Mouse (Mus musculus): ENCODE measurements around the gene Gpr171. TPM values are rescaled to one million over a fixed set of nuclear protein-coding genes. Genes with fewer than 3 reads are reported as not detected.
A peak's percentile ranks its signal among the peaks of the same experiment; 100 is the strongest.
"Not testable (repeated sequence)": the region's sequence is repeated elsewhere in the genome, so short reads cannot be mapped to it uniquely, and the experiment has no call there.

Gene Gpr171
- total RNA-seq (2021), result under 1 TPM; 0.76 to 0.87 TPM
- long read RNA-seq, experiment 1, partial matches to known transcripts, result 0 of 3 reads
- long read RNA-seq, experiment 1, other reads (novel, unspliced or antisense), result 0 of 3 reads
- long read RNA-seq, experiment 2, result 0 reads

- no peak for DNase-seq
These were observed at the start of gene Gpr171 for GRCm38 (mm10) chr3:59101218-59101986. Gene Gpr171, minus strand, starts transcription at chr3:59101821.

- DNase-seq, result no peak
These were observed 49.0 kb upstream of the Gpr171 start for GRCm38 (mm10) chr3:59150624-59151023.

- no peak for DNase-seq
These were observed 48.0 kb upstream of the Gpr171 start for GRCm38 (mm10) chr3:59149646-59150045.

GRCm38 (mm10) chr3:59145194-59145593 is 43.6 kb upstream of the Gpr171 start:
- DNase-seq, result no peak

GRCm38 (mm10) chr3:59141507-59142305 is 40.1 kb upstream of the Gpr171 start:
- no peak for DNase-seq

GRCm38 (mm10) chr3:59140941-59141340 is 39.3 kb upstream of the Gpr171 start:
- not testable (repeated sequence) for DNase-seq

- DNase-seq, result no peak
These were observed 38.5 kb upstream of the Gpr171 start for GRCm38 (mm10) chr3:59140115-59140514.

- DNase-seq, result no peak
These were observed 38.0 kb upstream of the Gpr171 start for GRCm38 (mm10) chr3:59139651-59140051.

GRCm38 (mm10) chr3:59138946-59139468 is 37.4 kb upstream of the Gpr171 start:
- DNase-seq, result no peak

- no peak for DNase-seq
These were observed 34.5 kb upstream of the Gpr171 start for GRCm38 (mm10) chr3:59135911-59136653.

- DNase-seq, result no peak
These were observed 31.6 kb upstream of the Gpr171 start for GRCm38 (mm10) chr3:59133189-59133588.

- DNase-seq, result no peak
These were observed 30.3 kb upstream of the Gpr171 start for GRCm38 (mm10) chr3:59131966-59132365.

- DNase-seq, result no peak
These were observed 29.5 kb upstream of the Gpr171 start for GRCm38 (mm10) chr3:59131081-59131480.

- DNase-seq, result peak; percentile 67
These were observed 28.8 kb upstream of the Gpr171 start for GRCm38 (mm10) chr3:59130431-59130830.

- no peak for DNase-seq
These were observed 27.9 kb upstream of the Gpr171 start for GRCm38 (mm10) chr3:59129547-59129946.

- DNase-seq, result no peak
These were observed 27.1 kb upstream of the Gpr171 start for GRCm38 (mm10) chr3:59128681-59129080.

GRCm38 (mm10) chr3:59125783-59126555 is 24.3 kb upstream of the Gpr171 start:
- no peak for DNase-seq

- no peak for DNase-seq
These were observed 23.4 kb upstream of the Gpr171 start for GRCm38 (mm10) chr3:59125022-59125421.

- DNase-seq, result no peak
These were observed 20.3 kb upstream of the Gpr171 start for GRCm38 (mm10) chr3:59121780-59122449.

- DNase-seq, result no peak
These were observed 19.6 kb upstream of the Gpr171 start for GRCm38 (mm10) chr3:59121067-59121730.

Measured in adrenal gland, postnatal 10 days (tissue).